Mouse (Mus musculus): ENCODE measurements around the gene Ogfr. TPM values are rescaled to one million over a fixed set of nuclear protein-coding genes. Genes with fewer than 3 reads are reported as not detected.

The Ogfr gene
- polyA plus RNA-seq (2012; rRNA removed) = 62.8 and 70.1 TPM in 2 replicates

GRCm38 (mm10) chr2:180589123-180589831 is at the start of gene Ogfr:
TSS of gene Ogfr (plus strand) at chr2:180589245.

GRCm38 (mm10) chr2:180581002-180581401 is 8.0 kb upstream of the Ogfr start, which contains the start of gene Mrgbp:
TSS of gene Mrgbp (plus strand) at chr2:180581304.

DNA sequence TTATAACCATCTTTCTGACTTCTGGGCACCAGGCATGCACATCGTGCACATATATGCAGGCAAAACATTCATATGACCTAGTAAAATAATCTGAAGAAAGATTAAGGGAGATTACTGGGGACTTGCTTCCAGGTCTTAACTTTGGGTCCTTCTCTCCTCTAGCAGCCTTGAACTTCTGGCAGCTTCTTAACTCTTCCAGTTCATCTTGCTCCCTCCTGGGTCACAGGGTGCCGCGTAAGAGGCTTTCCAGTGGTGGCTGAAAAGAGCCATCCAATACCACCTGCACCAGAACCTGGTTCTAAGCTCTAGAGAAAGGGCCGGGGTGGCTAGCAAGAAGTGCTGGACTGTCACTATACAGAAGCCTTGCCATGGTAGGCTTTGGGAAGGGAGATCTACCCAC is 8.4 kb downstream of the Ogfr start, which contains the start of gene Col9a3:
Col9a3 (plus strand) TSS at position 301 of the 400 bp plus-strand sequence.

DNA sequence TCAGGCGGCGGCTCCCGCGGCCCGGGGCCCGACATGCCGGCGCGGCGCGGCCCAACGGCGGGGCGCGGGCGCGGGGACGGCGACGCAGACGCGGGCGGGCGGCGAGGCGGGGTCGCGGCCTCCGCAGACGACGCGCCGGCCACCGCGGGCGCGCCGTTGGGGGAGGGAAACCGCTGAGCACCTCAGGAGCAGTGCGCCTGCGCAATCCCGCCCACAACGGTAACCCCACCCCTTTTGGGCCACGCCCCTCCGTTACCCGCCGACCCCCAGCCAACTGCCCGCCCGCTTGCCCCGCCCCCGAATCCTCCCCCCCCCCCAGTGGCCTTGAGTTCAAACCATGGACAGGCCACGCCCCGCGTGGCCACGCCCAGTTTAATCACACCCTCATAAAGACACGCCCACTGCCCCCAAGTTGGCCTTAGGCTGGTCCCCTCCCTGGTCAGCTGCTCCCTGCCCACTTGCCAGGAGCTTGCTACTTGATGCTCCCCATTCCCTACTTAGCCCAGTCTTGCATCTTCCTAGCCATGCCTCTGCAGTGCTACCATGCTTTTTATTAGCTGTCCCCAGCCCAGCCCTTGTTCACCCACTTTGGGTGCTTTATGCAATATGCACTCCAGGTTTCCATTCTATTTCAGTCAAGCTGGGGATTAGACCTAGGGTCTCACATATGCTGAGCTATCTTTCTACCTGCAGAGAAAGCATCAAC is 53.7 kb downstream of the Ogfr start, which contains the start of gene Tcfl5:
Tcfl5 (minus strand) TSS at position 154 of the 706 bp plus-strand sequence.

Other genes with a start within 250 kb of the Ogfr start
- gene Slco4a1, start 133.0 kb upstream of the Ogfr start, polyA plus RNA-seq (2012; rRNA removed) = 3.5 and 4.4 TPM in 2 replicates
- gene Ntsr1, start 89.3 kb upstream of the Ogfr start, polyA plus RNA-seq (2012; rRNA removed) = 0.03 and 0.09 TPM in 2 replicates
- gene Mrgbp, start 7.9 kb upstream of the Ogfr start, polyA plus RNA-seq (2012; rRNA removed) = 35.3 and 37.1 TPM in 2 replicates
- gene Col9a3, start 8.5 kb downstream of the Ogfr start, polyA plus RNA-seq (2012; rRNA removed) = 2.4 and 3.8 TPM in 2 replicates
- 0.25 and 0.61 TPM in 2 replicates for gene Tcfl5, start 53.5 kb downstream of the Ogfr start, polyA plus RNA-seq (2012; rRNA removed)
- 10.5 and 11.6 TPM in 2 replicates for gene Dido1, start 120.8 kb downstream of the Ogfr start, polyA plus RNA-seq (2012; rRNA removed)
- gene Gid8, start 120.9 kb downstream of the Ogfr start, polyA plus RNA-seq (2012; rRNA removed) = 19.9 and 28.2 TPM in 2 replicates
- gene Slc17a9, start 136.0 kb downstream of the Ogfr start, polyA plus RNA-seq (2012; rRNA removed) = 10.0 and 10.6 TPM in 2 replicates
- not detected in 2 replicates for gene Bhlhe23, start 187.7 kb downstream of the Ogfr start, polyA plus RNA-seq (2012; rRNA removed)

Measured in ovary, adult 2 months (tissue).